Mouse (Mus musculus): ENCODE results near the gene Stx6.

GRCm38 (mm10) chr1:155192805-155193368, 34.4 kb downstream of the Stx6 start:
- TF ChIP-seq CTCF (IDR thresholded peaks at IDR 0.05; ENCODE audit: insufficient read depth, low read depth, low read length), result no peak
- TF ChIP-seq POLR2A (IDR thresholded peaks at IDR 0.05; ENCODE audit: insufficient read depth, low read depth, low read length), result no peak
